Mouse (Mus musculus) liver, adult 2 months (tissue): Measurements from ENCODE around the gene Cfap54. TPM values are rescaled to one million over a fixed set of nuclear protein-coding genes. Genes with fewer than 3 reads are reported as not detected.

ENCODE experiments used
- DNase-seq: peaks from one replicate; pipeline ENCODE4 v3.0.0-alpha.2; 2011; ENCODE audit warnings: low read depth, low spot score; ENCODE audit errors: extremely low read depth
- H3K27ac ChIP-seq: fragments of 200-500 bp; replicated peaks from 2 replicates; pipeline ENCODE4 v1.5.1; 2012; ENCODE audit warnings: low read depth, mild to moderate bottlenecking, control low read depth, inconsistent platforms, low read length; ENCODE audit not compliant: insufficient read depth
- H3K27me3 ChIP-seq: fragments of 200-500 bp; 2 replicates; pipeline ENCODE4 v1.6.1; 2012; ENCODE audit warnings: mild to moderate bottlenecking, moderate library complexity, low read length, inconsistent platforms; ENCODE audit not compliant: control insufficient read depth, insufficient read depth
- H3K36me3 ChIP-seq: fragments of 200-500 bp; 2 replicates; pipeline ENCODE4 v1.6.1; 2012; ENCODE audit warnings: low read length, inconsistent platforms; ENCODE audit not compliant: control insufficient read depth, insufficient read depth
- H3K4me1 ChIP-seq: fragments of 200-500 bp; 2 replicates; pipeline ENCODE4 v1.6.1; 2011; ENCODE audit warnings: low read length; ENCODE audit not compliant: control insufficient read depth, insufficient read depth
- H3K4me3 ChIP-seq: fragments of 200-500 bp; 2 replicates; pipeline ENCODE4 v1.5.1; 2011; ENCODE audit warnings: low read depth, mild to moderate bottlenecking, control low read depth, low read length, moderate library complexity; ENCODE audit not compliant: insufficient read depth
- H3K79me2 ChIP-seq: fragments of 200-500 bp; 2 replicates; pipeline ENCODE4 v1.6.1; 2012; ENCODE audit warnings: inconsistent platforms, mild to moderate bottlenecking, low read length, moderate library complexity; ENCODE audit not compliant: control insufficient read depth, insufficient read depth
- H3K9ac ChIP-seq: fragments of 200-500 bp; 2 replicates; pipeline ENCODE4 v1.6.1; 2012; ENCODE audit warnings: low read depth, mild to moderate bottlenecking, control low read depth, inconsistent platforms, low read length
- CTCF ChIP-seq: fragments of 200-500 bp; IDR thresholded peaks from 2 replicates; pipeline ENCODE4 v1.5.1; 2011; ENCODE audit warnings: low read depth, low read length, control low read depth
- POLR2A ChIP-seq: fragments of 200-500 bp; IDR thresholded peaks from 2 replicates; pipeline ENCODE4 v1.6.1; 2011; ENCODE audit warnings: low read length, control low read depth; ENCODE audit not compliant: insufficient read depth; ENCODE audit errors: extremely low read depth
- WGBS: fragments of 180-500 bp; shearing (Covaris S2); methylation state at CpG from one replicate; pipeline ENCODE4 v1.1.7; 2018; 5-methylcytosine and 5-hydroxymethylcytosine counted together
- polyA plus RNA-seq: library from polyadenylated mRNA; depleted of rRNA; stranded (reverse); fragments of >200 nt; gene quantifications from 2 replicates; pipeline ENCODE4 v1.2.3, GENCODE M21; 2012
- total RNA-seq: library from RNA; depleted of rRNA; stranded (reverse); fragments of >200 nt; gene quantifications from 2 replicates; pipeline ENCODE4 v1.2.3, GENCODE M21; 2014

Cfap54 gene
- total and polyA plus RNA-seq, 2 experiments, result 0.27 to 0.65 TPM

DNA sequence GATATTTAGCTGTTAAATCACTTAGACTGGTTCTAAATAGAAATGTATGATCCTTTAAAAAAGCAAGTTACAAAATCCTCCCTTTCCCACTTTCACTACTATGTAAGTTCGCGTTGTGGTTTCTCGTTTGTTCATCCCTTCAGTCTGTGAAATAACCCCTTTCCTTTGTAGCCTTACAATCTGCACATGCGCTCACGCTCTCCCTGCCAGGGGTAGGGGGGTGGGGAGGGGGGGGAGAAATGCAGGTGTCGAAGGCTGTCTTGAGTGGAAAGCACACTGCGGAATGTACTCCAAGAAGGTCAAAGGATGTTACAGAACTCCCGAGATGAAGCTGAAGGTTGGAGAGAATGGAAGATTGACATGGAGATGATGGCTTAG, 2.5 kb upstream of the Cfap54 start:
- no peak for TF ChIP-seq CTCF
- no peak for TF ChIP-seq POLR2A
- Histone ChIP-seq H3K79me2 (no peaks in the 10 kb centered on the region), H3K27ac (no peak overlapping the region), H3K9ac (no peak overlapping the region), H3K36me3 (no peaks in the 10 kb centered on the region), H3K27me3 (no peaks in the 10 kb centered on the region), H3K4me1 (0 out of 2 replicates have a peak, but pooled peaks cover 1% of the 10 kb centered on the region), H3K4me3 (no peak overlapping the region)
- no peak for DNase-seq
- WGBS, result 84% methylated on average over 8 of the region's 8 CpGs

DNA sequence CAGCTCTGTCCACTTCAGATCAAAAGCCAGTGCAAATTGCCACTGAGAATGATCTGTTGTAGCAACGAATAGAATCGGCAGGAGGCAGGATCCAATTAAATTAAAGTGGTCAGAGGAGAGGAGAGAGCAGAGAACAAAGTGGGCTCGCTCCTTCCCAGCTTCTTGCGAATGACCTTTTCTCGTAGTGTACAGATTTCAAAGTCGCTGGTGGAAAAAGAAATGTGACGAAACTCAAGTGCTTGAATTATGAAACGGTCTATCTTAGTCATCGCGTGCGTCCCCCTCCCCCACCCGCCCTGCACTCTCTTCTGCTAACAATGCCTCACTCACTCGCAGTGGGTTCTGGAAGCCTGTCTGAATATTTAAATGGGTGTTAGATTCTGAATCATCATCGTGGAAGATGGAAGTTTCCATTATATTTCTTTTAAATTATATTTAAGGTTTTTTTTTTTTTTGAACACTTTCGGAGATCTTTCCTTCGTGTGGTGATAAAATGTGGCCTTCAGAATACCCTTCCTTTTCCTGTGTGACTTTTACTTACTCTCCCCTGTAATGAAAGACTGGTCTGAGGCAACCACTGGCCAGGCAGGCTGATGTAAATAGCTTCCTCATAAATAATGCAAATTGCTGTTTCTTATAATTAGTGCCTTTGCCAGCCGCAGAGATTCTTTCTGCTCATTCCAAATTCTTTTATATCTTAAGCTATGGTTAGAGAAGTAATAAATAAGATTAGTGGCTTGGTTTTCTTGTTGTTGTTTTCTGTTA, 2.0 kb upstream of the Cfap54 start:
- Histone ChIP-seq H3K27ac (no peak overlapping the region), H3K4me1 (0 out of 2 replicates have a peak, but pooled peaks cover 1% of the 10 kb centered on the region), H3K36me3 (no peaks in the 10 kb centered on the region), H3K9ac (no peak overlapping the region), H3K4me3 (no peak overlapping the region), H3K79me2 (no peaks in the 10 kb centered on the region), H3K27me3 (no peaks in the 10 kb centered on the region)
- DNase-seq, result peak; percentile 19
- no peak for TF ChIP-seq POLR2A
- no peak for TF ChIP-seq CTCF
- WGBS, result 28% methylated on average over 17 of the region's 17 CpGs

DNA sequence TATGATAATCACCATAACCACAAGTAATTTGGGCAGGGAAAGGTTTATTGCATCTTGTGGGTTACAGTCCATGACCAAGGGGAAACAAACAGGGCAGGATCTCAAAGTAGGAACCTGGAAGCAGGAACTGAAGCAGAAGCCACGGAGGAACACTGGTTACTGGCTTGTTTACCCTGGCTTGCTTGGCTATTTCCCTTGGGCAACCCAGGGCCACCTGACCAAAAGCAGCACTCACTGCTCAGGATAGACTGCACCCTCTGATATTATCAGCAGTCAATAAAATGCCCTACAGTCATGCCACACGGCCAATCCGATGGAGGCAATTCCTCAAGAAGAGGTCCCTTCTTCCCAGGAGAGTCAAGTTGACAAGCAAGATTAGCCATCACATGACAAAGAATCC, 1.9 kb downstream of the Cfap54 start:
- Histone ChIP-seq H3K4me1 (peaks cover 12% of the 10 kb centered on the region), H3K27ac (no peak overlapping the region), H3K9ac (no peak overlapping the region), H3K36me3 (no peaks in the 10 kb centered on the region), H3K27me3 (no peaks in the 10 kb centered on the region), H3K79me2 (no peaks in the 10 kb centered on the region), H3K4me3 (no peak overlapping the region)
- peak; percentile 72 for DNase-seq
- TF ChIP-seq CTCF, result no peak
- 26% methylated on average over 3 of the region's 3 CpGs for whole genome bisulfite sequencing

DNA sequence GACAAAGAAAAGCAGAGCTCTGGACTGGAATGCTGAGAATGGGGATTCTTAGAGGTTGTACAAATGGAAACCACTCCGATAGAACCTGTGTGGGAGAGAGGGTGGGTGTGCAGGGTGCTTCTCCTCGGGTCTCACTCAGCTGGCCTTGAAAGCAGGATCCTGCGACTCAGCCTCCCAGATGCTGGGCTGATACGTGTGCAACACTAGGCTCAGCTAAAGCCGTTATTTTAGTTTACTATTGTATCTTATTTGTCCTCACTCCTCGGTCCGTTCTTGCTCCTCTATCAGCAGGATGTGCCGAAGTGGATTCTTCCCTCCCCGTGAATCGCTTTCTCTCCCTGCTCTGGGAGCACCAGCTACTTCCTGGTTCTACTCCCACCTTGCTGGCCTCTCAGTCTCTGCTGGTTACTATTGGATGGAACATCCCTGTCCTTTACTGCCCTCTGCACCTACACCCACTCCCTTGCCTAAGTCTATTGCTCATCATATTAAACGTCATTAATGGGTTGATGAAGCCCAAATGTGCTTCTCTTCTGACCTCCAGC, 3.4 kb downstream of the Cfap54 start:
- DNase-seq, result no peak
- WGBS, result 74% methylated on average over 11 of the region's 11 CpGs
- Histone ChIP-seq H3K4me1 (peaks cover 18% of the 10 kb centered on the region), H3K9ac (no peak overlapping the region), H3K27ac (0 out of 2 replicates have a peak overlapping the region, but pooled peaks have one; percentile 11), H3K27me3 (no peaks in the 10 kb centered on the region), H3K79me2 (no peaks in the 10 kb centered on the region), H3K4me3 (no peak overlapping the region), H3K36me3 (no peaks in the 10 kb centered on the region)
- TF ChIP-seq CTCF (no peak), POLR2A (no peak)

DNA sequence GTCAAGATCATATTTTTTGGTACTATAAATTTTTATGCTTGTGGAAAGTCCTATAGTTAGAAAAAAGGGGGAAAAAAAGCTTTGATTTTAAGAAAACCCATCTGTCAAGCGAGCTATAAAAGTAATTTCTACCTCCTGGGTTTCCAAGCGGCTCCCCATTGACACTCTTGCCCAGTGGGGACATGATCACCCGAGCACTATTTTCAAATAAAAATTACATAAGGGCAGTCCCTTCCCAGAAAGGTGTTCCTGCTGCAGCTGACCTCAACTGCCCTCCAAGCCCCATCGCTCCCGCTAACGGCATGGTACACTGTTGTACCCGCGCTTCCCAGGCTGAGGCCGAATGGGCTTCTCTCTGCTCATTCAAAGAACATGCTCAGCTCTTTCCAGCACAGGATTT, 5.0 kb downstream of the Cfap54 start:
- Histone ChIP-seq H3K36me3 (no peaks in the 10 kb centered on the region), H3K9ac (peak overlapping the region; percentile 56; the same call in 1 of the 2 replicates)

DNA sequence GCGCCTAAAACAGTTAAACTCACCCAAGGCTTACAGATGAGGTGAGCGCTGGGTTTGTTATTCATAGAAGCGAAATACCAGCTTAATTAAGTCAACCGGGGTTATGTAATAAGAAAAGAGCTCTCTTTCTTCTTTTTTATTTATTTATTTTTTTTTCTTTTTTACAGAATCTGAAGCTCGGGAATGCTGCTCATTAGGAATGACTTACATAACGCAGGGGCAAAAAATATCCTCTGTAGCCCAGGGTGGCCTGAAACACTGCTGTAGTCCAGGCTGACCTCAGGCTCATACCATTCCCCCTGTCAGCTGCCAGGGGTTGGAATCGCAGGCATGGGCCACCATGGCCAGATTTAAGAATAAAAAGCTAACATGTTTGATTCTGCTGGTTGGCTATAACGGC, 5.6 kb downstream of the Cfap54 start:
- TF ChIP-seq POLR2A, result no peak
- H3K27me3 ChIP-seq, result no peaks in the 10 kb centered on the region
- H3K27ac ChIP-seq, result peak overlapping the region; percentile 80
- H3K36me3 ChIP-seq, result no peaks in the 10 kb centered on the region
- DNase-seq, result peak; percentile 16
- 0 out of 2 replicates have a peak overlapping the region, but pooled peaks have one; percentile 27 for H3K9ac ChIP-seq
- H3K79me2 ChIP-seq, result no peaks in the 10 kb centered on the region
- peaks cover 26% of the 10 kb centered on the region for H3K4me1 ChIP-seq
- WGBS, result 77% methylated on average over 8 of the region's 8 CpGs
- H3K4me3 ChIP-seq, result no peak overlapping the region

More for the DNA sequence above, 5.0 kb downstream of the Cfap54 start:
- Histone ChIP-seq H3K27me3 (no peaks in the 10 kb centered on the region), H3K4me3 (peak overlapping the region; percentile 1; the same call in 1 of the 2 replicates), H3K27ac (peak overlapping the region; percentile 75), H3K4me1 (peaks cover 24% of the 10 kb centered on the region), H3K79me2 (no peaks in the 10 kb centered on the region)
- DNase-seq, result peak; percentile 71
- WGBS, result 30% methylated on average over 9 of the region's 9 CpGs
- TF ChIP-seq POLR2A, result no peak
- TF ChIP-seq CTCF, result no peak
